Mouse (Mus musculus): ENCODE results near the gene Pdss2. TPM values are rescaled to one million over a fixed set of nuclear protein-coding genes. Genes with fewer than 3 reads are reported as not detected.

Gene Pdss2
- total RNA-seq, 2 experiments from 2014 or later: 17.6 to 17.8 TPM

- no peak for DNase-seq (ENCODE audit: low spot score in 2 of 2)
- no peak overlapping the region for H3K27ac ChIP-seq
- TF ChIP-seq CTCF (conservative IDR thresholded peaks at IDR 0.05): no peak
- H3K4me3 ChIP-seq: no peak overlapping the region
These were observed 3.9 kb upstream of the Pdss2 start for GRCm38 (mm10) chr10:43217361-43217900.

GRCm38 (mm10) chr10:43220479-43220878 is 807 bp upstream of the Pdss2 start:
- TF ChIP-seq CTCF (conservative IDR thresholded peaks at IDR 0.05): no peak
- Histone ChIP-seq H3K27ac (peak overlapping the region; percentile 98), H3K4me3 (peak overlapping the region; percentile 86)
- no peak for DNase-seq (ENCODE audit: low spot score in 2 of 2)

- Histone ChIP-seq H3K27ac (peak overlapping the region; percentile 98), H3K4me3 (peak overlapping the region; percentile 86)
- TF ChIP-seq CTCF (conservative IDR thresholded peaks at IDR 0.05): no peak; the same call in 1 of the 2 replicates
- DNase-seq (ENCODE audit: low spot score in 2 of 2): no peak
These were observed 373 bp downstream of the Pdss2 start for GRCm38 (mm10) chr10:43221659-43222058.

- H3K27ac ChIP-seq: no peak overlapping the region
- no peak for DNase-seq (ENCODE audit: low spot score in 2 of 2)
- H3K4me3 ChIP-seq: no peak overlapping the region
- no peak for TF ChIP-seq CTCF (conservative IDR thresholded peaks at IDR 0.05)
These were observed 2.1 kb downstream of the Pdss2 start for GRCm38 (mm10) chr10:43223391-43223790.

GRCm38 (mm10) chr10:43226391-43226790 is 5.1 kb downstream of the Pdss2 start:
- Histone ChIP-seq H3K27ac (no peak overlapping the region), H3K4me3 (no peak overlapping the region)
- no peak for DNase-seq (ENCODE audit: low spot score in 2 of 2)
- TF ChIP-seq CTCF (conservative IDR thresholded peaks at IDR 0.05): no peak

DNA sequence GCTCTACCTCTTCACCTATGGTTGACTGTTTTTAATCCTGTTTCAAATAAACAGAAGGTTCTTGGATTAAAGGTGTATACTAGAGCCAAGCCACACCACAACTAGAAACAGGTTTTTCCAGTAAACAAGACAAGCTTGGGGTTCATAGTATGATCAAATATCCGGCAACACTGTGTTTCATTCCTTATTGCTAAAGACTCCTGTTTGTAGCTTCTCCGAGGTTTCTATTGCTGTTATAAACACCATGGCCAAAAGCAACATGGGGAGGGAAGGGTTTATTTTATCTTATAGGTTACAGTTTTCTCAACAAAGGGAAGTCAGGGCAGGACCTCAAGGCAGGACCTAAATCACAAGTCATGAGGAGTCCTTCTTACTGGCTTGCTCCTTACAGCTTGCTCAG is 8.0 kb downstream of the Pdss2 start:
- TF ChIP-seq CTCF (conservative IDR thresholded peaks at IDR 0.05): no peak
- Histone ChIP-seq H3K27ac (no peak overlapping the region), H3K4me3 (no peak overlapping the region)
- no peak for DNase-seq (ENCODE audit: low spot score in 2 of 2)

DNA sequence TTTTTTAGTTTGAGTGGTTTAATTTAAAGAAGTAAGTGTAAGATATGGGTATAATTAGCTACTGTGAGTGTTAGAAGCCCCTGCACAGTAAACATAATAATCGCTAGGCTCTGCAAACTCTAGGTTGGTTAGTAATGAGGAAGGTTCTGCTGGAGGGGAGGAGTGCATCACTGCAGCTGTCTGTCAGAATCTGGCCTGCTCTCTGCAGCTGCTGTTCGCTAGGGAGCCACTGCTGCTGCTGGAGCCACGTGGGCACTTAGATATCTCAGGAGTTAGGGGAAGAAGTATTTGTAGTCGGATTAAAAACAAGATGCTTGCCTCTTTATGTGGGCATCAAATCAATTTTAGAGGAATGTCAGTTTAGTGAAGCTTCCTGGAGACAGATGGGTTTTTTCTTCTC is 13.2 kb downstream of the Pdss2 start:
- Histone ChIP-seq H3K27ac (no peak overlapping the region), H3K4me3 (no peak overlapping the region)
- DNase-seq (ENCODE audit: low spot score in 2 of 2): no peak
- no peak for TF ChIP-seq CTCF (conservative IDR thresholded peaks at IDR 0.05)

- H3K4me3 ChIP-seq: no peak overlapping the region
- no peak for DNase-seq (ENCODE audit: low spot score in 2 of 2)
- no peak for TF ChIP-seq CTCF (conservative IDR thresholded peaks at IDR 0.05)
These were observed 13.7 kb downstream of the Pdss2 start for GRCm38 (mm10) chr10:43235011-43235410.

GRCm38 (mm10) chr10:43235758-43236669 is 14.7 kb downstream of the Pdss2 start:
- TF ChIP-seq CTCF (conservative IDR thresholded peaks at IDR 0.05): no peak
- Histone ChIP-seq H3K27ac (no peak overlapping the region), H3K4me3 (no peak overlapping the region)
- DNase-seq (ENCODE audit: low spot score in 2 of 2): no peak

More at GRCm38 (mm10) chr10:43235011-43235410, 13.7 kb downstream of the Pdss2 start:
- H3K27ac ChIP-seq: no peak overlapping the region

- no peak for DNase-seq (ENCODE audit: low spot score in 2 of 2)
- TF ChIP-seq CTCF (conservative IDR thresholded peaks at IDR 0.05): no peak
- no peak overlapping the region for H3K4me3 ChIP-seq
- H3K27ac ChIP-seq: no peak overlapping the region
These were observed 20.9 kb downstream of the Pdss2 start for GRCm38 (mm10) chr10:43242215-43242614.

DNA sequence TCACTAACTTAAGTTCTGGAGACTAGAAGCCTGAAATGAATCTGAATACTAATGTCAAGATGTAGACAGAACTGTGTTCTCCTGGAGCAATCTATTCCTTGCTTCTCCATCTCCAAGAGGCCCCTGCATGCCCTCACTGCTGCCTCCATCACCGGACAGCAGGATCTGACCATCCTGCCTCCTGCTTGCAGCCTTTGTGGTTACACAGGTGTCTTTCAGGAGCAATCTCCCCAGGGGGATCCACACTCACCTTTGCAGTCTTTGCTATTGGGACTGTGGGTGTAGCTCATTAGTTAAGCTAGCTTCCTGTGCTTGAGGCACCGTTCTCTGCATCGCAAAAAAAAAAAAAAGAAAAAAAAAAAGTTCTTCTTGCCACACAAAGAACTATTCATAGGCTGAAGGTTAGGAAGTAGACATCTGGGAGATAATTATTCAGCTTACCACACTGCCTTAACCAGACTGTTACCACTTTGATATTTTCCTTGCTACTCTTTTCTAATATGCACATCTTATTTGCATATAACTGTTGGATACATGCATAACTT is 23.0 kb downstream of the Pdss2 start:
- DNase-seq (ENCODE audit: low spot score in 2 of 2): no peak
- Histone ChIP-seq H3K27ac (no peak overlapping the region), H3K4me3 (no peak overlapping the region)
- no peak for TF ChIP-seq CTCF (conservative IDR thresholded peaks at IDR 0.05)

GRCm38 (mm10) chr10:43245461-43246200 is 24.3 kb downstream of the Pdss2 start:
- no peak for TF ChIP-seq CTCF (conservative IDR thresholded peaks at IDR 0.05)
- DNase-seq (ENCODE audit: low spot score in 2 of 2): no peak
- H3K4me3 ChIP-seq: no peak overlapping the region
- H3K27ac ChIP-seq: no peak overlapping the region

DNA sequence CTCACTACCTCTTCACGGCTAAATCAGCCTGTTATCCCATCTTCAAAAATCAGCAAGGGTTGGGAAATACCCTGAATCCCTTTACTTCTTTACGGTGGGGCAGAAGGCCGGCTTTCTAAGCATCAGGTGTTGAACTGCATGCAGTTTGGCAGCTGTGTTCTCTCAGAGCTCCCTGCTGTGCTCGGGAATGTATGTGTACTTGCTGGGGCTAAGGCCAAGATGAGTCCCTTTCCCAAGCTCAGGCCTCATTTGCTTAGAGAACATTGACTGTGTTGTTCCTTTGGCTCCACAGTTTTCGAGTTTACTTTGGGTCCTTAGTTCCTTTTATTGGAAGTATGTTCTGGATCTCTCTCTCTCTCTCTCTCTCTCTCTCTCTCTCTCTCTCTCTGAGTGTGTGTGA is 26.7 kb downstream of the Pdss2 start:
- no peak for TF ChIP-seq CTCF (conservative IDR thresholded peaks at IDR 0.05)
- Histone ChIP-seq H3K27ac (no peak overlapping the region), H3K4me3 (no peak overlapping the region)
- no peak for DNase-seq (ENCODE audit: low spot score in 2 of 2)

Data from layer of hippocampus, adult 2 months (tissue).